Mouse (Mus musculus): ENCODE measurements around the gene Ubl7.
A peak's percentile ranks its signal among the peaks of the same experiment; 100 is the strongest.

Ubl7 gene

DNA sequence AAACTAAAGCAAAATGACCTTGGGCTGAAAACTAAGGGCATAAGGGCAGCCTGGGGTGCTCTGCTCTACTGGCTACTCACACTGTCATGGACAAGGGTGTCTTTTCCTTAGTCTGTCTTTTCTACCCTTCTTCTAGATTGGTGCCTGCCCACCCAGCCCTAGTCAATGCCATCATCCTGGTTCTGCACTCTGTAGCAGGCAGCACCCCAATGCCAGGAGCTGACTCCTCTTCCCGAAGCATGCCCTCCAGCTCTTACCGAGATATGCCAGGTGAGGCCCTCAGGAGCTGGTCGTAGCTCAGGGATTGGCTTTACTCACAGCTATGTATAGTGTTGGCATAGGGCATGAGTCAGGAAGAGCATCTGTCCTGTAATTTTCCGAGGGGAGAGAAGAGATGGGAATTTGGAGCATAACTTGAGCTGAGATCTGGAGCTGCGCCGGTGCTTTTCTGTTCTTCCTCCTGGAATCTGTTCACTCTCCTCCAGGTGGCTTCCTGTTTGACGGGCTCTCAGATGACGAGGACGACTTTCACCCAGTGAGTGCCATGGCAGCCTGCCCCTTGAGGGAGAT lies 10.8 kb downstream of the Ubl7 start:
- no peak for DNase-seq (ENCODE audit: low read depth)

DNA sequence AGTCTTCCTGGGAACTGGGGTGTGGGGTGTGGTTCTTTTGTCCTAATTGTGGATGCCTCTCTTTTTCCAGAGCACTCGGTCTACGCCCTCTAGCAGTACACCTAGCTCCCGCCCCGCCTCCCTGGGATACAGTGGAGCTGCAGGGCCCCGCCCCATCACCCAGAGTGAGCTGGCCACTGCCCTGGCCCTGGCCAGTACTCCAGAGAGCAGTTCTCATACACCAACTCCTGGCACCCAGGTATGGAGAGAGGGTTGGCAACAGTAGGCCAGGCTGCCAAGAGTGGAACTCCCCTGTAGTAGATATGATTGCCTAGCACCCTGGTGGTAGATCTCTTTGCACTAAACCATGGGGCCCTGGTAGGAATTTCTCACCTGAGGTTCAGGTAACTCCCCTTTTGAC lies 11.6 kb downstream of the Ubl7 start:
- no peak for DNase-seq (ENCODE audit: low read depth)

- DNase-seq (ENCODE audit: low read depth), result no peak
Measured at GRCm38 (mm10) chr9:57923046-57923445, 12.3 kb downstream of the Ubl7 start.

GRCm38 (mm10) chr9:57931166-57931767 lies 20.5 kb downstream of the Ubl7 start:
- no peak for DNase-seq (ENCODE audit: low read depth)

- no peak for DNase-seq (ENCODE audit: low read depth)
Measured at GRCm38 (mm10) chr9:57932253-57932652, 21.5 kb downstream of the Ubl7 start.

GRCm38 (mm10) chr9:57932831-57933602 lies 22.2 kb downstream of the Ubl7 start:
- DNase-seq (ENCODE audit: low read depth), result no peak

GRCm38 (mm10) chr9:57935683-57936437 lies 25.1 kb downstream of the Ubl7 start:
- peak; percentile 90 for DNase-seq (ENCODE audit: low read depth)

DNA sequence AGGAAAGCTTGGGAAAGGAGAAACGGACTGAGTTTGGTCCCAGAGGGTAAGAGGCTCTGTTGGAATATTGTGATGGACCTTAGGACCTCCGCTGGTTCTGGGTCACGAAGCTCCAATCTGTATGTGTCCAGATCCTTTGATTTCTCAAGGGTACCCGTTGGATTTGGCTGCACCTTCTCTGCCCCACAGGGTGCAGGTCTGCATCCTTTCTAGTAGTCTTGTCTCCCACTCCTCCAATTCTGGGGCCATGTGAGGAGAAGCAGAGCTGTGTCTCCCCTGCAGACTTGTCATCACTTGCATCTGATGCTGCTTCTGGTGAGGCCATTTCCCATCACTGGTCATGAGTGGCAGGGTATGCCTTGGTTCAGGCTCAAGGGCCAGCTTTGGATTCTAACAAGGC lies 26.4 kb downstream of the Ubl7 start:
- no peak for DNase-seq (ENCODE audit: low read depth)

DNA sequence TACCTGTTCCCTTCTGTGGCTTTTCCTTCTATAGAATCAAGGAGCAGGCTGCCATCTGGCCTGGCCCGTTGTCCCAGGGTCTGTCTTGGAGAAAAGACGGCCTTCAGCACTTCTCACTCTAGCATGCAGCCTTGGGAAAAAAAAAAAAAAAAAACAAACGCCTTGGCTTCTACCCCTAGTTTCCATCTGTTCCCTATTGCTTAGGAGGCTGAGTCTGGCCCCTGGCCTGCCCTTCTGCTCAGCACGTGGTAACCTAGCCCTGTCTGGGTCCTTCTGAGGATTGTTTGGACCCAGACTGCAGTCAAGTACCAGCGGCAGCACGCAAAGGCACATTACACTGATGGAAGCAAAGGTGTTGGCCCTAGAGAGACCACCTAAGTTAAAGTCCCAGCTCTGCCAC lies 26.9 kb downstream of the Ubl7 start:
- DNase-seq (ENCODE audit: low read depth), result no peak

GRCm38 (mm10) chr9:57938225-57939055 lies 27.7 kb downstream of the Ubl7 start:
- DNase-seq (ENCODE audit: low read depth), result no peak

DNA sequence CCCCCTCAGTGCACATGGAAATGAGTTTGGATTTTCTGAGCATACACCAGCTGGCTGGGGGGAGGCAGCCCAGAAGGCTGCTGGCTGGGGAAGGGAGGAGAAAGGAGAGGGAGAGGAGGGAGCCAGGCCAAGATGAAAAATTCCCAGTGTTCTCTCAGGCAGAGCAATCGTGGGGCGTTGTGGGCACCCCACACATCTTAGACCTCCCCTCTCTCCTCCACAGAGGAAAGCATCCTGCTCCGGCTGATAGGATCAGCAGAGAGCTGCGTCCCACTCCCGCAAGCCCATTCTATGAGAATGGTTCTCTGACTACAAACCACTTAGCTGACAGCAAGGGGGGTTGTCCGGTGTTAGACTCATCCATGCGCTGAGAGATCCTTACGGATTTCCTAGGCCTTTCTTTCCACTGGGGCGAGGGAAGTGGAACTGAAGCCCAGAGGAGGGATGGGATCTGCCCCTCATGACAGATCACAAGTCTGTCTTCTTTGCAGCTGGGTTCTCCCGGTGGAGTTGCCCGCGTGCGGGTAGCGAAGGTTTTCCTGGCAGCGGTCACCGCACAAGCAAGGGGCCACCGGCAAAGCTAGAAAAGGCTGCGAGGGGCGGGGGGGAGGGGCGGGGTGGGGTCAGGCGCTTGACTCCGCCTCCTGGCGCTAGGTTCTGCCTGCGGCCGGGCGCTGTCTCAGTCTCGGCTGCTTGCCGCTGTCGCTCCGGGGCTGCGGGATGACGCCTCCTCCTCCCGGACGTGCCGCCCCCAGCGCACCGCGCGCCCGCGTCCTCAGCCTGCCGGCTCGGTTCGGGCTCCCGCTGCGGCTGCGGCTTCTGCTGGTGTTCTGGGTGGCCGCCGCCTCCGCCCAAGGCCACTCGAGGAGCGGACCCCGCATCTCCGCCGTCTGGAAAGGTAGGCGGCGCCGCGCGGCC lies 28.9 kb downstream of the Ubl7 start, which contains the start of gene Sema7a:
Gene Sema7a, plus strand, starts transcription at position 682 of the 918 bp plus-strand sequence.
- DNase-seq (ENCODE audit: low read depth), result peak; percentile 77

DNA sequence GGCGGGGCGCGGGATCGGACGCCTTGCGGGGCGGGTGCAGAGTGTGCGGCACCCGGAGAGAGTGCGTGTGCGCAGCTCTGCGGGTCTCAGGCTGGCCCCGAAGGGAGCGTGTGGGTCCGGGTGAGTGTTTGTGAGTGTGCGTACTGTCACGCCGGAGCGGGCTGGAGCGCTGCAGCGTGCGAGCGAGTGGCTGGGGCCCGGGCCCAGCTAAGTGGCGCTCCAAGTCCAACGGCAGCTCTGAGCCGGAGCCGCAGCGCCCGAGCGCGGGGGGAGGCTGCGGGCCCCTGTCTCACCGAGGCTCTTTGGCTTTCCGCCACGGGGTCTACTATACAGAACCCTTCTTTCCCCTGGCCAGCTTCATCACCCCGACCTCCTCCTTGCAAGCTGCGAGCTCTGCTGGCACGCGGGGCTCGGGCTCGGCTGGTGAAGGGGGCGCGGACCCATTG lies 29.6 kb downstream of the Ubl7 start:
- DNase-seq (ENCODE audit: low read depth), result no peak

DNA sequence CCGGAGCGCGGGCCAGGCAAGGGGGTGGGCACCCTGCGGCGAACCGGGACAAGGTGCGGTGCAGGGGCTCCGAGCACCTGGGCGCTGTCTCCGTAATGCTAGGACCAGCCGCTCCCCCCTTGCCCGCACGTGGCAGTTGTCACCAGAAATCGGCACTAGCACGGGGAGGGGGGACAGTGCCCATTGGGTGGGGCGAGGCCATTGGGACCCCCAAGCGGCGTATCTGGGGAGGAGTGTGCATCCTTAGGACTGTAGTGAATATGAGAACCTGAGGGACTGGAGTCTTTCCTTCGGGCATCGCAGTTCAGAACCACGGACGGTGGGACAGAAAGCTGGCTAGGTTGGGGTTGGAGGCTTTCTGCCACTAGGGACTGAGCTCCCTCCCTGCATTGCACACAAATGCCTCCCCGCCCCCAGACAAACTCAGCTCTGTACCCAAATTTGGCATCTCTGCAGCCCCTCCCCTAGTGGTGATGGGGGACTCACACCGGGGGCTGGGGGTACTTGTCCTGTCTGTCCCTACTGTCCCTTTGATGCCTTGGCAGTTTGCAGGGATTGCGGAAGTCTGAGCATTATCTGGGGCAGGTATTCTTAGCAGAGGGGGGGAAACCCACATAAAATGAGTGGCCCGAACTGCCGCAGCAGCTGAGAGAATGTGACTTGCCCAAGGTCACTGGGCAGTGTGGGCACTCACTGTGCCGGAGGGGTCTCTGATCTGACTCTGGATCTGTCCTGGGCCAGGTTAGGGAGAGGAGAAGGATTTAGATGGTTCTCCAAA lies 30.3 kb downstream of the Ubl7 start:
- DNase-seq (ENCODE audit: low read depth), result peak; percentile 43

DNA sequence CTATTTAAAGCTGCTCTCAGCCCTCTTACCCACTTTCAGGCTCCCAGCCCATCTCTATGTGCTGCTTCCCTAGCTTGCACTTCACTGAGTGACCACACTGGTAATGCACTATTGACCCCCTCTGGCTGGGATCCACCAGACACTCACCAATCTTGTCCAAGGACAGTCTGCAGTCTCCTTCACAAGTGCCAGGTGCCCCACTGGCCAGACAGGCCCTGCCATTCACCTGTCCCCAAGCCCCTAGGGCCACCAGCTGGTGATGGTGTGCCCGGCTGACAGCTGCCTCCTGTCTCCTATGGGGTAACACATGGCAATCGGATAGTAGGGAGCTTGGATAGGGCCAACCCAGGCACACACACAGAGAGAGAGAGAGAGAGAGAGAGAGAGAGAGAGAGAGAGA lies 31.3 kb downstream of the Ubl7 start:
- DNase-seq (ENCODE audit: low read depth), result no peak

DNA sequence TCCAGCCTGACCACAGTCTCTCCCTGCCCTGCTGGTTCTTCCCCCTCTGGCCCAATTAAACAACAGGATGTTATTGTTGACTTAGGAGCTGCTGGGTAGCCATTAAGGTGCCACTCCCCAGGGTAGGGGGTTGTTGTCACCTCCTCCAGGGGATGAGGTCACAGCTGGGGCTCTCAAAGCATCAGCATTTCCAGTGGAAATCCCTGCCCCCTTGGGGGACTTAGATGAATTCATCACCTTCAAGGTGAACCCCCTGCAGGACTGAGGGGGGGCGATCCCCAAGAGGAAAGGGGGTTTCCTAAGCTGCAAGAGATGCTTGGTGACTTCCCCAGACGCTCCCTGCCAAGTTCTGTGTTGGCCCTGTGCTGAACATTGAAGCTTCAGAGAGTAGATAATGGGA lies 32.3 kb downstream of the Ubl7 start:
- no peak for DNase-seq (ENCODE audit: low read depth)

DNA sequence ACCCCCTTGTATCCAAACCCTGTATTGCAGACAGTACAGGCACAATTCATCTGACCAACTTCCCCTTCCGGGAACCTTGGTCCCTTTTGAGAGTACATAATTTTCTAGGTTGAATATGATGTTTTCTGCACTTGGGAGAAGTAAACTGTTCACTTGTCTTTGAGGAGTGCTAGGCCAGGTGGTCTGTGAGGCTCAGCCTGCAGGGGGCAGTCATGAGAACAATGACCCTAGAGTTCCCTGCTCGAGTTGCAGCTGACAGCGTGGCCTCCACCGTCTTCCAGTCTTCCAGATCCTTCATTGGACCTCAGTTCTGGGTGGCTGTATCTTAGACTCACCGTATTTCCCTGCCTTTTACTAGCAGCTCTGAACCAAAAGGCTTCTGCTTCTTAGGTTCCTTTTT lies 33.8 kb downstream of the Ubl7 start:
- peak; percentile 85 for DNase-seq (ENCODE audit: low read depth)

- DNase-seq (ENCODE audit: low read depth), result no peak
Measured at GRCm38 (mm10) chr9:57945771-57946616, 35.2 kb downstream of the Ubl7 start.

DNA sequence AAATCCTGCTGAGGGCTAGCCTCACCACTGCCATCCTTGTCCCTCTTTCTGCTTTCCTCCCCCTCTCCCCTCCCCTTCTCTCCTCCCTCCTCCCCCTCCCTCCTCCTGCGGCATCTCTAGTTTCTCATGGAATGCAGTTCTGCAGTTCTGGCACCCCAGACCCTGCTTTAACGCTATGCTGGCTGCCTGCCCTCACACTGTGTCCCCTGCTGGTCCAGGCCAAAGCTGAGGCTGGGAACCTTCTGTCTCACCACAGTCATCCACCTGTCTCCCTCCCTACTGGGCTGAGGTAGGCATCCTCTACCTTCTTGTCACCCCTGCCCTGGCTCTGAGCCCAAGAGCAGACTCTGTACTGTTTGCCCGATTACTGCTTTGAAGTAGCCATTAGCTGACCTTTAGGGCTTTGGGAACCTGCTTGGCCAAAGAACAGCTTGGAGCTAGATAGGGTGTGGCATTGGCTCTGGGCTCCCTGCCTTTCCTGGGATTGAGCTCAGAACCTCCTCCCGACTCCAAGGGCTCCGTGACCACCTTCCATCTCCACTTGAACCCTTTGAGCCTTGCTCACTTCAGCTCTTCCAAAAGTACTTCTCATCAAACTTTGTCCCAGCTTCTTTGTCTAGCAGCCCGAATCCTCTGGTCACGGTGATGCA lies 36.7 kb downstream of the Ubl7 start:
- no peak for DNase-seq (ENCODE audit: low read depth)
